Mouse (Mus musculus) monocyte, adult 5-6 weeks (primary cell): ENCODE measurements around the gene Asap3. TPM values are rescaled to one million over a fixed set of nuclear protein-coding genes. Genes with fewer than 3 reads are reported as not detected.
A peak's percentile ranks its signal among the peaks of the same experiment; 100 is the strongest.

Source experiments
- ATAC-seq: fragments of 153-309, 156-312 bp; replicated peaks from 2 replicates; pipeline ENCODE4 v1.8.0; 2017; ENCODE audit warnings: mild to moderate bottlenecking; ENCODE audit not compliant: low TSS enrichment, insufficient number of reproducible peaks, severe bottlenecking, poor library complexity, low FRiP score
- total RNA-seq: library from RNA; stranded (forward); fragments of 200-1000, 200-491, 200-594 nt; gene quantifications from 3 replicates; pipeline ENCODE4 v1.2.3, GENCODE M21; 2017

The Asap3 gene
- total RNA-seq, 1 experiment from 2014 or later: not detected

GRCm38 (mm10) chr4:136246568-136246969 is 40.4 kb downstream of the Asap3 start:
- no peak for ATAC-seq

GRCm38 (mm10) chr4:136247386-136247728 is 41.2 kb downstream of the Asap3 start:
- no peak for ATAC-seq

GRCm38 (mm10) chr4:136247729-136248463 is 41.7 kb downstream of the Asap3 start, which contains the start of gene Tcea3:
Gene Tcea3 (plus strand): TSS chr4:136247729.
- no peak for ATAC-seq

GRCm38 (mm10) chr4:136248464-136249331 is 42.5 kb downstream of the Asap3 start:
- no peak for ATAC-seq

- no peak for ATAC-seq
Measured at GRCm38 (mm10) chr4:136249332-136249647, 43.1 kb downstream of the Asap3 start.

GRCm38 (mm10) chr4:136249780-136250179 is 43.6 kb downstream of the Asap3 start:
- ATAC-seq: no peak

GRCm38 (mm10) chr4:136255919-136256318 is 49.8 kb downstream of the Asap3 start:
- no peak for ATAC-seq

GRCm38 (mm10) chr4:136256696-136257095 is 50.5 kb downstream of the Asap3 start:
- no peak for ATAC-seq

- no peak for ATAC-seq
Measured at GRCm38 (mm10) chr4:136259916-136260315, 53.8 kb downstream of the Asap3 start.

GRCm38 (mm10) chr4:136260491-136261180 is 54.5 kb downstream of the Asap3 start:
- peak; percentile 70 for ATAC-seq

GRCm38 (mm10) chr4:136261912-136262311 is 55.7 kb downstream of the Asap3 start:
- ATAC-seq: peak; percentile 80

GRCm38 (mm10) chr4:136263555-136263954 is 57.4 kb downstream of the Asap3 start:
- ATAC-seq: no peak

- peak; percentile 94 for ATAC-seq
Measured at GRCm38 (mm10) chr4:136266716-136267343, 60.7 kb downstream of the Asap3 start.

- ATAC-seq: no peak
Measured at GRCm38 (mm10) chr4:136268912-136269311, 62.7 kb downstream of the Asap3 start.

- ATAC-seq: no peak
Measured at GRCm38 (mm10) chr4:136270648-136271047, 64.5 kb downstream of the Asap3 start.

GRCm38 (mm10) chr4:136281097-136281496 is 74.9 kb downstream of the Asap3 start:
- ATAC-seq: no peak

- no peak for ATAC-seq
Measured at GRCm38 (mm10) chr4:136281611-136282010, 75.4 kb downstream of the Asap3 start.

- ATAC-seq: no peak
Measured at GRCm38 (mm10) chr4:136282621-136283480, 76.7 kb downstream of the Asap3 start.
